Mouse (Mus musculus): ENCODE data around the gene Ypel2.
A peak's percentile ranks its signal among the peaks of the same experiment; 100 is the strongest.

The Ypel2 gene

GRCm38 (mm10) chr11:86994791-86995624 lies 1.5 kb upstream of the Ypel2 start:
- no peak for DNase-seq (ENCODE audit: low spot score)

DNA sequence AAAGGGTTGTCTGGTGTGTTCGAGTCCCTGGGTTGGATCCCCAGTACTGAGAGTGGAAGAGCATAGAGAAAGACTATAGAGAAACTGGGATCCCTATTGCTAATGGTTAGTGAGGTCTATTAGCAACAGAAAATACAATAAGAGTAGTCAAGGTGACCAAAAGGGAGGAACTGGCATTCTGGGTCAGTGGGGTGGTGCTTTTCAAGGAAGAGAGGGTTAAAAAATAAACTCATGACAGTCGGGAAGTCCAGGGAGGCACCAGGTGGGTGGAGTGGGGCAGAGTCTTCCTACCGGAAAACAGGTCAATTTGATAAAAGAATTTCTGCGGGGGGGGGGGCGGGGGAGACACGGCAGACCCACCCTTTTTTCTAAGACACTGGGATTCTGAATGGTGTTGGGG lies 823 bp upstream of the Ypel2 start:
- no peak for DNase-seq (ENCODE audit: low spot score)

- DNase-seq (ENCODE audit: low spot score), result no peak
Observed at GRCm38 (mm10) chr11:86992461-86992988, 982 bp downstream of the Ypel2 start.

- DNase-seq (ENCODE audit: low spot score), result no peak
Observed at GRCm38 (mm10) chr11:86991241-86991640, 2.3 kb downstream of the Ypel2 start.

DNA sequence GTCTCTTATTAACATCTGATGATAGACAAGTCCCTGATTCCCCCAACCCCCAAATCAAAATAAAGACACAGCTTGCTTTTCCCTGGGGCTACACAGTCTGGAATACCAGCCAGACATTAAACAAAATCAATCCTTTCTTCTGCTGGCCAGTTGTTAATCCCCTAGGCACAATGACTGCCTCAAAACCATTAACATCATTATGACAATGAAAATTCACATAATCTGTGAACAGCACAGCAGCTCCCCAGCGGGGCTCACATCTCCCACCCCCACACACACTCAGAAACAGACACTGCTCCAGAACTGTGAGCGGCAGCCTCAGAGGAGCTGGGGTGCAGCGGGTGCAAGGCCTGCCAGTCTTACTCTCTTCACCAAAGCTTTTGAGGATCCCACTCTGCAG lies 3.2 kb downstream of the Ypel2 start:
- DNase-seq (ENCODE audit: low spot score), result no peak

- no peak for DNase-seq (ENCODE audit: low spot score)
Observed at GRCm38 (mm10) chr11:86984990-86985389, 8.5 kb downstream of the Ypel2 start.

DNA sequence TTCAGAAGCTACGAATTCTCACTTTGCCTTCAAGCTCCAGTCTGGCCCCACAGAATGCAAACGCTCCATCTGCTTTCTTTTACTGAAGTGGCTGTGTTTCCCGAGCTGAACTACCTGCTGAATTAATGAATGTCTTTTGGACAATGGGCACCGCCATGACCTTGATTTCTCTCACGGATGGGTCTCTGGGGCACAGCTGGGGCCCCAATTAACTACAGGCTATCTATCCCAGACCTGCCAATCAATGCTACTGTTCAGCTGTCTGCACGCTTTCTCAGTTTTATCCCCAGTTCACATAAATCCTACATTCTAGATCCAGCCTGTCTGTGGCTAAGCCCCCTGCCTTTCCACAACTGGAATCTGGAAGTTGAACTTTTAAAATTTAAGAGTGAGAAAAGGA lies 10.5 kb downstream of the Ypel2 start:
- DNase-seq (ENCODE audit: low spot score), result peak; percentile 28

- no peak for DNase-seq (ENCODE audit: low spot score)
Observed at GRCm38 (mm10) chr11:86981229-86981791, 12.2 kb downstream of the Ypel2 start.

DNA sequence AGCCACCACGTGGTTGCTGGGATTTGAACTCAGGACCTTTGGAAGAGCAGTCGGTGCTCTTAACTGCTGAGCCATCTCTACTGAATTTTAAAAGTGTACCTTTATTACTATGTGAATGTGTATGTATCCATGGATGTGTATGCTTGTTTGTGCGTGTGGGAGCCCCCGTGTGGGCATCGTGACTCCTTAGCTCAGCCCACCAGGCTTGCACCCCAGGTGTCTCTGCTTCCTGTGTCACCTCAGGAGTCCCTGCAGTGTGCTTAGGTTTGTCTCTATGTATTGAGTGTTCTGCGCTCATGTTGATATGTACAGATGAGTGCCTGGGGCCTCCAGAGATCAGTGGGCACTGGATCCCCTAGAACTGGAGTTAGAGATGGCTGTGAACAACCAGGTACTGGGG lies 13.0 kb downstream of the Ypel2 start:
- no peak for DNase-seq (ENCODE audit: low spot score)

GRCm38 (mm10) chr11:86979799-86980198 lies 13.7 kb downstream of the Ypel2 start:
- no peak for DNase-seq (ENCODE audit: low spot score)

GRCm38 (mm10) chr11:86977242-86977641 lies 16.3 kb downstream of the Ypel2 start:
- DNase-seq (ENCODE audit: low spot score), result no peak

GRCm38 (mm10) chr11:86974401-86974800 lies 19.1 kb downstream of the Ypel2 start:
- DNase-seq (ENCODE audit: low spot score), result no peak

GRCm38 (mm10) chr11:86973255-86973654 lies 20.3 kb downstream of the Ypel2 start:
- DNase-seq (ENCODE audit: low spot score), result no peak

DNA sequence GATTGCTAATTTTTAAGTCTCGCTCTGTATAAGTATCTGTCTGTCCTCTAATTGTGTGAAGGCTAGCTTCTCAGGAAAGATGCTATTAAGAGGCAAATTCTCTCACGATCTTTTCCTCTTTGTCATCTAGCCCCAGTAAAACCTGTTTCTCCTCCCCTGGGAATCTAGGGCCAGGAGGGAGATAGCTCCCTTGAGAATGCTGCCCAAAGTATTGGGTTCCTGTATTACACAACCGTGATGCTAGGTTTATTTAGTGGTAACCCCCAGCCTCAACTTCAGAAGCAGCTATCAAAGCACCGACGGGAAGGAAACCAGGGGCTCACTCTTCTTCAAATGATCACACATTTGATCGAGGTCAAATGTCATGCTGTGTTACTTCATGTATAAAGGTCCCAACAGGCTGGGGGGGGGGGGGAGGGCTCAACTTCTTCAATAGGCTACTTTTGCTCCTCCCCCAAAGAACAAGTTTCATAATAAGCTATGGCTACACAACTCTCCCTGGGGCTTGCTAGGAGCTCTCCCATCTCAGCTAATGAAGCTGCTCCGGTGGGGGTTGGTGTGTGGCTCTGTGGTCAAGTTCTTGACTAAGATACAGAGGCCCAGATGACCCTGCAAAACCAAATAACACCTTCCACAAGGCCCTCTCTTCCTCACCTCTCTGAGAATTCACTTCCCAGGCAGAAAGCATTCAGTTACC lies 22.3 kb downstream of the Ypel2 start:
- DNase-seq (ENCODE audit: low spot score), result no peak

DNA sequence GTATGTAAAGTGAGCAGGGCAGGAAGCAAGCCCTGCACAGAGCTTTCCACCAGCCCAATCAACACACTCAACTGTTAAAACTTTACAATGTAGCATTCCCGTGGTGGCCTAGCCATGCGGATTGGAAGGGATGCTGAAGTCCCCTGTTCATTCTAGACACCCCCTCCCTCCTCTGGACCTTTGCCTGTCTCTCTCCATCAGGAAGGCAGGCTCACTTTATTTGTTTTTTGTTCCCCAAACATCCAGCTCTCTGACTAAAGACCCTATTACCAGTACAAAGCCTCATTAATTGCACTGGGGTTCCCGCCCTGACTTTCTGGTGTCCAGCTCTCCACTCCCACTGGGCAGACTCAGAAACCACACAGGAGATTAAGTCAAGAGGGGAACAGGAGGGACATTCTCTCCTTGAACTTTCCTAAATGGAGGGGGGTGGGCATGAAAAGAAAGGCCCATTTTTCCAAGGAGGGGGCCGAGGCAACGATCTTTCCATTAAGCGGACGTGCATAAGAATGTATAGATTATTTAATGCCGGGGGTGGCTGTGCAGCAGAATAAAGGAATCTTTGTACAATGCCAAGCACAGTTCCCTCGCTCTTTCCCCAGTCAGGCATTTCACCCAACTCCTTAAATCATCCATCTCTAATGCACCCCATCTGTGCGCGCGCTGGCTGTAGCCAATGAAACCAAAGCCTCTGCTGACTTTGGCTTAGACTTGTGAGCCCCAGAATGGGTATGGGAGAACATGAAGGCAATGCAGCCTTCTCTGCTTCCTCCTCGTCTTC lies 24.3 kb downstream of the Ypel2 start:
- DNase-seq (ENCODE audit: low spot score), result peak; percentile 59

DNA sequence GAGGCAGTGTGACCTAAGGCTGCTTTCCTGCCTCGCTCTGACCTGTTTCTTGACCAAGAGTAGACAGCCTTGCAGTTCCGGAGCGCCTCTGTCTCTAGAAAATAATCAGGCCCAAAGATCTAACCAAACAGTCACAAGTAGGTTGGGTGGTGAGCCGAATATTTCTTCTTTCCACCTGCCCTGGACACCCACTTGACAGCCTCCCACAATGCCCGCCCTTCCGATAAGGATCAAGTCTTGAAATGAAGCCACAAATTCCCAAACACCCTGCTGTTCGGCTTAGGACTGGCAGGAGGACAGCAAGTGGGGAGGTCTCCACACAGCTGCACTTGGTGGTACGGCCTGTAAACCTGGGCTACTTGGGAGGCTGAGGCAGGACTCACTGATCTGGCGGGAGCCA lies 26.0 kb downstream of the Ypel2 start:
- no peak for DNase-seq (ENCODE audit: low spot score)

- no peak for DNase-seq (ENCODE audit: low spot score)
Observed at GRCm38 (mm10) chr11:86966696-86967095, 26.8 kb downstream of the Ypel2 start.

- DNase-seq (ENCODE audit: low spot score), result no peak
Observed at GRCm38 (mm10) chr11:86965079-86965478, 28.4 kb downstream of the Ypel2 start.

- no peak for DNase-seq (ENCODE audit: low spot score)
Observed at GRCm38 (mm10) chr11:86963698-86964097, 29.8 kb downstream of the Ypel2 start.

GRCm38 (mm10) chr11:86963027-86963426 lies 30.5 kb downstream of the Ypel2 start:
- no peak for DNase-seq (ENCODE audit: low spot score)

GRCm38 (mm10) chr11:86962362-86962761 lies 31.1 kb downstream of the Ypel2 start:
- DNase-seq (ENCODE audit: low spot score), result no peak

Data from embryo, embryonic 10.5 days (tissue).